18 mouse cellular contexts compared by ENCODE assay signal in the genomic region with DNA sequence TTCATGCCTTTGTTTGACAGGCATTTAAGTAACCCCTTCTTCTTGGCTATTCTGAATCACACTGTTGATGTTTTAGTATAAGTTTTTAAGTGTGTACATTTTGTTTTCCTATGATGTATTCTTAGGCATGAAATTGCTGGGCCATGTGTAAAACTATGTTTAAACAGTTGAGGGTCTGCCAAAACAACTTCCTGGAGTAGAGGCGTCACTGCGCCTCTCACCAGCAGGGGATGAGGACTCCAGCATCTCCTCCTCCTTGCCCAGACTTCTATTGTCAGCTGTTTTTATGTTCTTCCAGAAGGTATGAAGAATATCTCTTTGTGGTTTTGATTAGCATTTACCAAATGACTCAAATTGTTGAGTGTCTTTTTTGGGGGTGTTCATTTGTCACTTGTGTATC.
DNase-seq lines count a peak whose midpoint lies in the region; ATAC-seq and TF ChIP-seq lines count a peak whose summit lies in the region.
"Had no signal": no experiment of that assay in that cellular context is flagged by ENCODE, and none has a peak within 500 bp of the region (broad histone marks: within the 10 kb centered on the region; RNA-seq: fewer than 3 reads in every experiment).

No protein-coding gene starts in this region.

- DNase-seq in left cerebral cortex, adult 2 months (ENCODE audit: extremely low spot score in 1 of 2, low spot score in 2 of 2), result no peak
- DNase-seq in left cerebral cortex, postnatal 10 days (ENCODE audit: extremely low spot score in 1 of 2, low spot score in 2 of 2), result no peak
- peak; percentile 30 for DNase-seq in brain, adult 2 months (ENCODE audit: low read depth, low spot score)
- no peak for DNase-seq in heart, postnatal 25 days (ENCODE audit: low spot score)
- DNase-seq: adrenal gland, adult 2 months; adrenal gland, postnatal 10 days; adrenal gland, postnatal 25 days; cerebellum, adult 11-12 months; cerebellum, adult 2 months; cerebellum, adult 9-10 months; cerebellum, postnatal 10 days; cerebellum, postnatal 25 days had no signal

- no peaks in the 10 kb centered on the region for H3K9me3 ChIP-seq in intestine, postnatal 0 days (ENCODE audit: control insufficient read depth)
- H3K9me3 ChIP-seq in intestine, embryonic 15.5 days, result no peaks in the 10 kb centered on the region
- H3K9me3 ChIP-seq: embryonic facial prominence, embryonic 10.5 days; embryonic facial prominence, embryonic 12.5 days; forebrain, embryonic 13.5 days; forebrain, embryonic 15.5 days had no signal

- no peaks in the 10 kb centered on the region for H3K27me3 ChIP-seq in intestine, postnatal 0 days (replicated peaks; ENCODE audit: control insufficient read depth, insufficient read depth, low read length)
- no peaks in the 10 kb centered on the region for H3K27me3 ChIP-seq in intestine, embryonic 15.5 days (replicated peaks)
- H3K27me3 ChIP-seq: embryonic facial prominence, embryonic 12.5 days; forebrain, embryonic 13.5 days; forebrain, embryonic 15.5 days had no signal

- no peaks in the 10 kb centered on the region for H3K36me3 ChIP-seq in intestine, postnatal 0 days (ENCODE audit: control insufficient read depth, insufficient read depth)
- H3K36me3 ChIP-seq in intestine, embryonic 15.5 days, result no peaks in the 10 kb centered on the region
- H3K36me3 ChIP-seq: embryonic facial prominence, embryonic 10.5 days; embryonic facial prominence, embryonic 12.5 days; forebrain, embryonic 15.5 days had no signal

- peak; percentile 14; the same call in 1 of the 2 replicates for TF ChIP-seq CTCF in intestine, postnatal 0 days (IDR thresholded peaks at IDR 0.05; ENCODE audit: low read depth)
- TF ChIP-seq CTCF in left cerebral cortex, adult 2 months (IDR thresholded peaks at IDR 0.05), result peak; percentile 27

- H3K4me3 ChIP-seq in intestine, postnatal 0 days (ENCODE audit: low read depth, low read length), result no peak overlapping the region
- no peak overlapping the region for H3K4me3 ChIP-seq in intestine, embryonic 15.5 days (replicated peaks)
- H3K4me3 ChIP-seq in left cerebral cortex, adult 2 months, result no peak overlapping the region
- H3K4me3 ChIP-seq: embryonic facial prominence, embryonic 10.5 days; embryonic facial prominence, embryonic 12.5 days; forebrain, embryonic 13.5 days; forebrain, embryonic 15.5 days had no signal

- H3K4me2 ChIP-seq in intestine, postnatal 0 days (replicated peaks; ENCODE audit: low read depth), result no peak overlapping the region
- H3K4me2 ChIP-seq in intestine, embryonic 15.5 days (replicated peaks), result no peak overlapping the region
- H3K4me2 ChIP-seq: embryonic facial prominence, embryonic 12.5 days; forebrain, embryonic 13.5 days; forebrain, embryonic 15.5 days had no signal

- intact Hi-C loops in left cerebral cortex, adult 2 months (cut with DNase I), result no loop called here
- intact Hi-C loops in left cerebral cortex, postnatal 10 days (cut with DNase I), result no loop called here
- intact Hi-C loops in heart, postnatal 25 days (cut with DNase I), result no loop called here

- no peak for ATAC-seq in intestine, postnatal 0 days
- ATAC-seq in intestine, embryonic 15.5 days, result no peak
- ATAC-seq: forebrain, embryonic 13.5 days; forebrain, embryonic 15.5 days had no signal

- no peak overlapping the region for H3K9ac ChIP-seq in intestine, postnatal 0 days (ENCODE audit: low read depth, low read length)
- no peak overlapping the region for H3K9ac ChIP-seq in intestine, embryonic 15.5 days
- H3K9ac ChIP-seq: embryonic facial prominence, embryonic 12.5 days; forebrain, embryonic 13.5 days; forebrain, embryonic 15.5 days had no signal

- no peaks in the 10 kb centered on the region for H3K4me1 ChIP-seq in intestine, postnatal 0 days (replicated peaks; ENCODE audit: control insufficient read depth, insufficient read depth, low read length)
- no peaks in the 10 kb centered on the region for H3K4me1 ChIP-seq in intestine, embryonic 15.5 days (replicated peaks)
- H3K4me1 ChIP-seq: embryonic facial prominence, embryonic 10.5 days; embryonic facial prominence, embryonic 12.5 days; forebrain, embryonic 13.5 days; forebrain, embryonic 15.5 days had no signal

- H3K27ac ChIP-seq in intestine, postnatal 0 days (ENCODE audit: low read depth, low read length), result no peak overlapping the region
- H3K27ac ChIP-seq in intestine, embryonic 15.5 days, result no peak overlapping the region
- no peak overlapping the region for H3K27ac ChIP-seq in left cerebral cortex, adult 2 months
- H3K27ac ChIP-seq: embryonic facial prominence, embryonic 10.5 days; embryonic facial prominence, embryonic 12.5 days; forebrain, embryonic 13.5 days; forebrain, embryonic 15.5 days had no signal

- WGBS in intestine, postnatal 0 days, result 75% methylated on average over 2 of the region's 2 CpGs
- WGBS in intestine, embryonic 15.5 days, result 69% methylated on average over 2 of the region's 2 CpGs
